Mouse (Mus musculus) midbrain, embryonic 10.5 days (tissue): ENCODE data around the gene Elavl1. TPM values are rescaled to one million over a fixed set of nuclear protein-coding genes. Genes with fewer than 3 reads are reported as not detected.

Experiments
- polyA plus RNA-seq: library from polyadenylated mRNA; unstranded; fragments of >200 nt; fragmentation: Nextera tagmentation; extraction: Ambion mirVana; gene quantifications from 2 replicates; pipeline ENCODE4 v1.2.1, GENCODE M21; 2016

The Elavl1 gene
- polyA plus RNA-seq, 1 experiment from 2014 or later, result 364 TPM

Other genes with a start within 250 kb of the Elavl1 start
- not detected in 2 replicates for gene Cd209f, start 219.6 kb downstream of the Elavl1 start, polyA plus RNA-seq
- not detected in 2 replicates for gene Cd209g, start 191.3 kb downstream of the Elavl1 start, polyA plus RNA-seq
- gene Evi5l, start 158.8 kb downstream of the Elavl1 start, polyA plus RNA-seq, result 24.9 and 38.1 TPM in 2 replicates
- gene Prr36, start 108.0 kb downstream of the Elavl1 start, polyA plus RNA-seq, result 10.8 and 18.6 TPM in 2 replicates
- 0.19 TPM in 2 replicates for gene Lrrc8e, start 98.6 kb downstream of the Elavl1 start, polyA plus RNA-seq
- 31.5 and 39.0 TPM in 2 replicates for gene Map2k7, start 86.7 kb downstream of the Elavl1 start, polyA plus RNA-seq
- gene Gm49320, start 86.5 kb downstream of the Elavl1 start, polyA plus RNA-seq, result 0.43 and 1.3 TPM in 2 replicates
- gene Tgfbr3l, start 77.2 kb downstream of the Elavl1 start, polyA plus RNA-seq, result 2.6 and 3.6 TPM in 2 replicates
- gene Snapc2, start 72.3 kb downstream of the Elavl1 start, polyA plus RNA-seq, result 65.2 and 68.0 TPM in 2 replicates
- 122 and 148 TPM in 2 replicates for gene Ctxn1, start 66.1 kb downstream of the Elavl1 start, polyA plus RNA-seq
- 61.9 and 66.9 TPM in 2 replicates for gene Timm44, start 49.5 kb downstream of the Elavl1 start, polyA plus RNA-seq
- 23.2 and 24.5 TPM in 2 replicates for gene Ccl25, start 203 bp downstream of the Elavl1 start, polyA plus RNA-seq
- gene Cers4, start 167.6 kb upstream of the Elavl1 start, polyA plus RNA-seq, result 11.8 and 18.1 TPM in 2 replicates